Mouse (Mus musculus) bone marrow, adult 2 months (tissue): ENCODE results near the gene Atp8a1.

Source experiments
- CTCF ChIP-seq: fragments of 200-500 bp; IDR thresholded peaks from 2 replicates; pipeline ENCODE4 v1.5.1; 2011; ENCODE audit warnings: low read length, control low read depth; ENCODE audit not compliant: control insufficient read depth, insufficient read depth
- POLR2A ChIP-seq: fragments of 200-500 bp; IDR thresholded peaks from 2 replicates; pipeline ENCODE4 v1.6.1; 2011; ENCODE audit warnings: low read depth, mild to moderate bottlenecking, control low read depth, low read length, borderline replicate concordance; ENCODE audit not compliant: control insufficient read depth

- TF ChIP-seq CTCF (no peak), POLR2A (no peak)
These were observed 18.4 kb upstream of the Atp8a1 start for GRCm38 (mm10) chr5:67865670-67866069.
